Mouse (Mus musculus): ENCODE data around the gene Ak5. TPM values are rescaled to one million over a fixed set of nuclear protein-coding genes. Genes with fewer than 3 reads are reported as not detected.

The Ak5 gene
- polyA plus RNA-seq, 1 experiment: not detected

DNA sequence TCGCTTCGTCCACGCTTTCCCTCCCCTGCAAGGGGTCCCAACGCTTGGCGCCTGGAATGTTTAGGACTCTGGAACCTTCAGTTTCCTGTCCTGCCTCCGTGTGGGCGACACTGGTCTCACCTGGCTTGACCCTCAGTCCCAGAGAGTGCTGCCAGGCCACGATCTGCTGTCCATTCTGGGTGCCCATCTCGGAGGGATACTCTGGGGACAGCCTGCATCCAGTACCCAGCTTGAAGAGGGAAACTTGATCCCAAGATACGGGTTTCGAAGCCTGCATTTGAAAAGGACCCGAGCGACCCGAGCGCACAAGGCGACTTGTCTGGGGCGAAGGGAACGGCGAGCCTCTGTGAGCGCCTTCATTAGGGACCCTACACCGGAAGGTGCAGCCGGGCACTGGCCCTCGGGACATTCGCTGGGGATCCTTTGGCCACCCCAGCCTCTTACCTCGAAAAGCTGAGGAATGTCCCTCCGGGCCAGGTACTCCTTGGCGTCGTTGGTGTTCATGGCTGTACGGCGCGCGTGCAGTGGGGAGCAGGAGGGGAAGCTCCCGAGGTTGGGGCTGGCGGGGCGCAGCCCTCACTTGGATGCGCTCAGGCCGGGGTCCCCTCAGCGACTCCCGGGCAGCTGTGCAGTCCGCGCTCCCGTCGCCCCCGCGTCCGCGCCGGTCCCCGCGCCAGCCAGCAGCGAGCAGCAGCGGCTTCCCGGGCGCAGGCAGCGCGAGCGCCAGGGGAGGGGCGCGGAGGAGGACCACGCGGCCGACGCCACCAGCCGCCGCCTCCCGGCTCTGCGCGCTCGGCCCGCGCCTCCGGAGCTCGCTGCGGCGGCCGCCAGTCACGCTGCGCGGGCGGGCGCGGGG lies 576 bp downstream of the Ak5 start:
- no peak for TF ChIP-seq GATA1 (IDR thresholded peaks at IDR 0.05; ENCODE audit: low read length)

DNA sequence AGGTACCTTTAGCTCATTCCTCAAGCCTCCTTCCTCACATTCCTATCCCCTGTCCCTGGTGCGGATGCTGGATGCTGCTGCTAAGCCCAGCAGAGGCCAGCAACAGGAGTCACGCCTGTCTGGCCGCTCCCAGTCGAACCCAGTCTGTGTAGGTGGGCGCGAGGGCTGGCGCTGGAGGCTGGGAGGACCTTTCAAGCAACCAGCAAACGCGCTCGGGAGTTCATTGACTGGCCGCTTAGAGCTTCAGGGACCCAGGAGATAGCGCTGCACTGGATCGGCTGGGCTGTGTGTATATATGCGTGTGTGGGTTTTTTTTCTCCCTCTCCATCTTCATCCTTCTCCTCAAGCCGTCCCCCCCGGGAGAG lies 1.2 kb downstream of the Ak5 start:
- no peak for TF ChIP-seq GATA1 (IDR thresholded peaks at IDR 0.05; ENCODE audit: low read length)

- no peak for TF ChIP-seq GATA1 (IDR thresholded peaks at IDR 0.05; ENCODE audit: low read length)
Measured at GRCm38 (mm10) chr3:152658592-152658991, 9.6 kb downstream of the Ak5 start.

- TF ChIP-seq GATA1 (IDR thresholded peaks at IDR 0.05; ENCODE audit: low read length): no peak
Measured at GRCm38 (mm10) chr3:152651991-152652390, 16.2 kb downstream of the Ak5 start.

DNA sequence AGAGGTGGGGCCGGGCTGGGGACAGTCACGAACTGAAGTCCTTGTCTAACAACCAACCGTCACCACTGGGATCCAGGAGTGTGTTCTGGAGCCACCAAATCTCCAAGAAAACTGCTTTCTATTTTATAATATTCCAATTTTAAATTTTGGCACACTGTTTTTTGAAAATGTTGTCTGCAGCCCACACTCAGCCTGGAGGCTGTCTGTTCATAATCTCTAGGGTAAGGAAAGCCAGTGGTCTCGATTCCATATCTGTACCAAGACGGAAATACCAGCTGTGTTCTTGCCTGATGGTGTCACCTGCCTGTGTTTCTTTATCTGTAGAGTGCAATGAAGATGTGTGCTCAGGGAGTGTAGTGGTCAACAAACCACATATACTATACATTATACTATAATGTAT lies 23.6 kb downstream of the Ak5 start:
- TF ChIP-seq GATA1 (IDR thresholded peaks at IDR 0.05; ENCODE audit: low read length): no peak

- no peak for TF ChIP-seq GATA1 (IDR thresholded peaks at IDR 0.05; ENCODE audit: low read length)
Measured at GRCm38 (mm10) chr3:152625061-152625820, 42.9 kb downstream of the Ak5 start.

- TF ChIP-seq GATA1 (IDR thresholded peaks at IDR 0.05; ENCODE audit: low read length): no peak
Measured at GRCm38 (mm10) chr3:152620534-152620933, 47.6 kb downstream of the Ak5 start.

DNA sequence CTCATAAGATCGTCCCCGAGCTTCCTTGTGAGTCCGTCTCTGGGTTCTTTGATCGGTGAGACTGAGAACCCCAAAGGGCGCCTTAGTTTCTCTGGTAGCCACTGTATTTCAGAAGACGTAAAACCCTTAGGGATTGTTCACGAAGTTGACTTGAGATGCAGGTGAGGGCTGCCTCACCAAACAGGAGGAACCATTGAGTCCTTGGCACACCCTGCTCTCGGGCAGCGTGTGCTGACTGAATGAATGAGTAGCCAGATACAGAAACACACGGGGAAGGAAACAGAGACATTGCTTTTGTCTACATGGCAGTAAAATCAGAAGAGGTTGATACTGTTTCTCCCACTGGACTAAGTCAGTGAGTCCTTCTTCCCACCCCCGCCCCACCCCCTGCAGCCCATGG lies 48.1 kb downstream of the Ak5 start:
- no peak for TF ChIP-seq GATA1 (IDR thresholded peaks at IDR 0.05; ENCODE audit: low read length)

DNA sequence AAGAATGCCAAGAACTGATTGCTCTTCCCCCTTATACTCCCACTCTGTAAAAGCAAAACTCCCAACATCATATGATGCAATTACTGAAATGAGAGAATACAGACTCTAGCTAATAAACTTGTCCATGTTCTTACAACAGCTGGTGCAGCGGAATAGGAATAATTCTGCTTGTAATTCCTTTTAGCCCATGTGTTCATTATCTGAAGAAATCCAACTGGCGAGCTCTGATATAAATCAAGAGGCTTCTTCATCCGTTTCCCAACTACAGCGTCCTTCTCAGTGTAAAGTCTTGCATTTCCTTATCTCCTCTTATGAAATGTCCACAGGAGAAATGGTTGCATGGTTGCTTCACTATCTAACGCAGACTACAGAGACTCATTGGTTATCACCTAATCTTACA lies 59.1 kb downstream of the Ak5 start:
- no peak for TF ChIP-seq GATA1 (IDR thresholded peaks at IDR 0.05; ENCODE audit: low read length)

DNA sequence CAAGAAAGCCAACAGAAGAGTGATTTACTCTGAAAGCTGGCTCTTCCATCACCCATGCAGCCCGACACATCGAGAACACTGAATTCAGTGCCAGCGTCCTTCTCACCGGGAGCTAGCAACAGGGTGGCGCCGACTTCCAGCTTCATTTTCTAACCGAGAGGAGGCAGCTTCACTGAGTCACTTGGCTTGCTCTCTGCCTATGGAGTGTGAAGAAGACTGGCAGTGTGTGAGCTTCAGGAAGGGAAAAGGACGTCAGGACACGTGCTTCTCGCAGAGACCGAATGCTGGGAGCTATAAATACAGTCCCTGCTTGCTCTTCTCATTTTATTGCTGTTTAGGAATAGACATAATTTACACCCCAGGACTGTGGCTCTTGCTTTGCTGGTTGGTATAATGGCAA lies 62.3 kb downstream of the Ak5 start:
- no peak for TF ChIP-seq GATA1 (IDR thresholded peaks at IDR 0.05; ENCODE audit: low read length)

DNA sequence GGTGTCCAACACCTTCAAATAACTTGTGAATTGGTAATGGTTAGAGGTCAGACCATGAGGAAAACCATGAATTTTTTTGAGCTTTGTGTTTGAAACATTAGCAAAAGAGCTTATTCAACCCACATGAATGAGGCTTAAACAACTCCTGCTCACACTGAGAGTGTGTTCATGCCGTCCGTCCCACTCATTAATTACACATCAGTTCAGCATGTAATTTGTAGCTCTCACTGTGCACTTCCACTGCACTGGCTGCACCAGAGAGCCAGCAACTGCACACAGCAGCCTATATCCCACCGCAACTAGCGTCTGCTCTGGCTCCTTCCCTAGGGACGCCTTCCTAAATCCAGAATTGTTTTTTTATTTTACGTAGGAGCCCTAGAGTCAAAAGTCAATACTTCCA lies 68.5 kb downstream of the Ak5 start:
- no peak for TF ChIP-seq GATA1 (IDR thresholded peaks at IDR 0.05; ENCODE audit: low read length)

- TF ChIP-seq GATA1 (IDR thresholded peaks at IDR 0.05; ENCODE audit: low read length): no peak
Measured at GRCm38 (mm10) chr3:152596406-152597050, 71.6 kb downstream of the Ak5 start.

DNA sequence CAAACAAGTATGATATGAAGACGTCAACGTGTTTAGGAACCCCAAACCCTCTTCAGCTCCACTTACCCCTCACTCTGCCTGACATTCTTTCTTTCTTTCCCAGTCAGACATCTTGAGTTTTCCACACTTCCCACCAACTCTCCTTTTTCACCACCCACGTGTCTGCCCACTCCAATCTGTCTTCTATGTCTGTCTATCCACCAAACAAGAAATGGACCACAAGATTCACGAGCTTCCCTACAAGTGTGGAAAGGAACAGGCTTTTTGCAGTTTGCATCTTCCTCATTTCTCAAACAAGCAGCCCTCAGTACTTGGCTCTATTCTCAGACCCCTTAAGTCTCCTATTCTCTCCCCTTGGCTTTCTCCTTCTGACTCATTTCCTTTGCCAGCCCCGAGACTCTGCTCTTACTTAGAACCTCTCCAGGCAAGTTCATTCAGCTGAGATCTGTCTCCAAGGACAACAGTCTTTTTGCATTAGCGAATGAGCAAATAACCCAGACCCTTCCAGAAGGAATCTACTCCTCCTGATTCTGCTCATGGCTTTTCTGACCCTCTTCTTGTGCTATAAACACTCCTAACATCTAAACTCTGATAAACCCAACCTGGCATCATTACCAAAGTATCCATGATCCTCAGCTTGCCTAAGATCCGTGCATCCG lies 75.3 kb downstream of the Ak5 start:
- no peak for TF ChIP-seq GATA1 (IDR thresholded peaks at IDR 0.05; ENCODE audit: low read length)

DNA sequence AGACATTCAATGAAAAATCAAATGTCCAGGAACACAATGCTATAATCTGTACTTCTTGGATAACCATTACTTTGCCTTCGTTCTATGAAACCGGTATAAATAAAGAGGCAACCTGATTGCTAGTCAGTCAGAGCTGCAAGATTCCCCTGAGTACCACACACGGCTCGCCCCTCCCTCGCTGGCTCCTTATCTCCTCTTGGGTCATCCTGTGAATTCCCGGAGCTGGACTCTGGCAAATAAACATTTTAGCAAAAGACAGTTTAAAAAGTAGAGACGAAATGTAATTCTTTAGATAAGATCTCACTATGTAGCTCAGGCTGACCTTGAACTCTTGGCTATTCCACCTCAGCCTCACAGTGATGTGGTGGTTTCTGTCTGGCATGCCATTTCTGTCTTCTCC lies 77.7 kb downstream of the Ak5 start:
- TF ChIP-seq GATA1 (IDR thresholded peaks at IDR 0.05; ENCODE audit: low read length): no peak

DNA sequence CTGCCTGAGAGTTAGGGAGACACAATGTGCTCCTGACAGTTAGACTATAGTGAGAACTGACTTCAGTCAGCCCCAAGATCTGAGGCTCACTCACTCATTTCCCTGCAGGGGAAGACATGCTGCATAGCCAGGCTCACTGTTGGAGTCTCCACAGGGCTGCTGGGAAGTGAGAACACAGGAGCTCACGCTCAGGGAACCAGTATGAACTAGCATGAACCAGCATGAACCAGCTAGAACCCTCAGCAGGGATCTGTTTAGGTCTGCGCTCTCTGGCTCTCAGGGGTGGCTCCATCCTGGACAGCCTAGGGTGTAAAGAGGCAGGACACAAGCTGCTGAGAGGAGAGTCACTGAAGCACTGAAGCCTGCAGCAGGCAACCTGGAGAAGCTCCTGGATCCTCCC lies 81.2 kb downstream of the Ak5 start:
- no peak for TF ChIP-seq GATA1 (IDR thresholded peaks at IDR 0.05; ENCODE audit: low read length)

- no peak for TF ChIP-seq GATA1 (IDR thresholded peaks at IDR 0.05; ENCODE audit: low read length)
Measured at GRCm38 (mm10) chr3:152586191-152586590, 82.0 kb downstream of the Ak5 start.

All from G1E-ER4 (cell line).